Mouse (Mus musculus) C2C12 (cell line): ENCODE results near the gene Rftn1. TPM values are rescaled to one million over a fixed set of nuclear protein-coding genes. Genes with fewer than 3 reads are reported as not detected.

Experiments
- H3K27me3 ChIP-seq: one replicate; pipeline ENCODE4 v1.6.1; 2011; ENCODE audit not compliant: control insufficient read depth, insufficient read depth, insufficient read length
- H3K36me3 ChIP-seq: one replicate; pipeline ENCODE4 v1.6.1; 2011; ENCODE audit not compliant: control insufficient read depth, insufficient read depth
- H3K4me3 ChIP-seq: one replicate; pipeline ENCODE4 v1.5.1; 2011; ENCODE audit warnings: mild to moderate bottlenecking, control low read depth; ENCODE audit not compliant: poor library complexity, insufficient read depth, severe bottlenecking
- H3K79me2 ChIP-seq: one replicate; pipeline ENCODE4 v1.6.1; 2011; ENCODE audit not compliant: control insufficient read depth, insufficient read depth
- H3K79me3 ChIP-seq: one replicate; pipeline ENCODE4 v1.6.1; 2011; ENCODE audit warnings: low read depth, control low read depth
- H3ac ChIP-seq: one replicate; pipeline ENCODE3; 2011; ENCODE audit warnings: low read depth; ENCODE audit not compliant: control insufficient read depth, insufficient read length
- CEBPB ChIP-seq: IDR thresholded peaks from one replicate; pipeline ENCODE4 v1.6.1; 2011; ENCODE audit warnings: low read depth, mild to moderate bottlenecking, control low read depth, moderate library complexity
- CTCF ChIP-seq: IDR thresholded peaks from one replicate; pipeline ENCODE4 v1.5.1; 2011; ENCODE audit not compliant: control insufficient read depth, insufficient read depth, insufficient read length
- FOSL1 ChIP-seq: IDR thresholded peaks from one replicate; pipeline ENCODE4 v1.8.0; 2011; ENCODE audit warnings: mild to moderate bottlenecking, low read length; ENCODE audit not compliant: poor library complexity, insufficient read depth, severe bottlenecking
- MAX ChIP-seq: IDR thresholded peaks from one replicate; pipeline ENCODE4 v1.6.1; 2011; ENCODE audit warnings: mild to moderate bottlenecking, control low read depth
- MYOD1 ChIP-seq: IDR thresholded peaks from one replicate; pipeline ENCODE4 v1.6.1; 2011; ENCODE audit warnings: low read depth; ENCODE audit not compliant: control insufficient read depth, insufficient read length
- MYOG ChIP-seq: IDR thresholded peaks from one replicate; pipeline ENCODE4 v1.6.1; 2011; ENCODE audit not compliant: control insufficient read depth, insufficient read length; ENCODE audit errors: extremely low read depth
- USF1 ChIP-seq: IDR thresholded peaks from one replicate; pipeline ENCODE4 v1.6.1; 2011; ENCODE audit warnings: low read depth, mild to moderate bottlenecking, control low read depth, moderate library complexity
- polyA plus RNA-seq: library from polyadenylated mRNA; unstranded; fragments of >200 nt; fragmentation: generic; extraction: Trizol; gene quantifications from one replicate; pipeline ENCODE4 v1.2.1, GENCODE M21; 2012; ENCODE audit warnings: missing spikeins

The Rftn1 gene
- polyA plus RNA-seq, 1 experiment: 0.35 TPM

DNA sequence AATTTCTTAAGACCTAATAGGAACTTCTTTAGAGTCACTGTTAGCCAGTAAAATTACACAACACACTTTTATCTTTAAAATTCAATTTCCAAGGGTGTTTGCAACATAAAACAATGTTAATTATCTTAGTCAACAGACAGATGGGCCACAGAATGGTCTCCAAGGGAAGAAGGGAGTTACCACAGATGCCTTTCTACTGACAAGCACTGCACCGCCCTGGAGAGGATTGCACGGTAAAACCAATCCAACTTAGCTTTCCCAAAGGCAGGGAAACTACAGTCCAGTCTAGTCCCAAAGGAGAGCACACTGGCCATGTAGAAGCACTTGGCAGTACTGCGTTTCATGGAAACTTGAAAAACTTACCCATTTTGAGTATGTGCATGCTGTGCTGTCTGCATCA, 89.1 kb downstream of the Rftn1 start:
- Histone ChIP-seq H3K27me3 (no peaks in the 10 kb centered on the region), H3K4me3 (no peak overlapping the region), H3ac (no peak overlapping the region), H3K36me3 (no peaks in the 10 kb centered on the region), H3K79me3 (no peaks in the 10 kb centered on the region), H3K79me2 (no peaks in the 10 kb centered on the region)
- TF ChIP-seq CTCF (no peak), MYOD1 (no peak), MYOG (no peak), FOSL1 (no peak), MAX (no peak), CEBPB (no peak), USF1 (no peak)

DNA sequence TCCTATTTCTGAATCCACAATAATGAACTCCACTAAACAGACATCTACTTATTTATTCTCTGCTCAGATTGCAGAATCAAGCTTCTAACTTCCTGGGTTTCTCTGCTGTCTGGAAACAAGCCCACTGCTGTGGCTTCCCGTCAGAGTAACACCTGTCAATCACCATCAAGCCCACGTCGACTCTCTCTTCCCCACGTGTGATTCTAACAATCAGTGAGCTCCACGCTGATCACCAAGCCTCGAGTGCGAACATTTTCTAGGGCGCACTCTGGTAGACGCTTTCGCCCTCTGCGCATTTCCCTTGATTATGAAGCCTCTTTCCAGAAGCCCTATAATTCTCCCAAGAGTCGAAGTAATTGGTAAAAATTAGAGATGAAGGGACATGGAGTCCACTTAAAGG, 90.4 kb downstream of the Rftn1 start:
- no peak overlapping the region for H3K4me3 ChIP-seq
- no peaks in the 10 kb centered on the region for H3K79me2 ChIP-seq
- no peaks in the 10 kb centered on the region for H3K27me3 ChIP-seq
- H3K36me3 ChIP-seq: no peaks in the 10 kb centered on the region
- no peaks in the 10 kb centered on the region for H3K79me3 ChIP-seq
- H3ac ChIP-seq: no peak overlapping the region
- TF ChIP-seq CTCF: no peak
- TF ChIP-seq MAX: no peak
- TF ChIP-seq USF1: no peak
- TF ChIP-seq MYOD1: no peak
- TF ChIP-seq CEBPB: no peak
- TF ChIP-seq FOSL1: no peak
- TF ChIP-seq MYOG: no peak

DNA sequence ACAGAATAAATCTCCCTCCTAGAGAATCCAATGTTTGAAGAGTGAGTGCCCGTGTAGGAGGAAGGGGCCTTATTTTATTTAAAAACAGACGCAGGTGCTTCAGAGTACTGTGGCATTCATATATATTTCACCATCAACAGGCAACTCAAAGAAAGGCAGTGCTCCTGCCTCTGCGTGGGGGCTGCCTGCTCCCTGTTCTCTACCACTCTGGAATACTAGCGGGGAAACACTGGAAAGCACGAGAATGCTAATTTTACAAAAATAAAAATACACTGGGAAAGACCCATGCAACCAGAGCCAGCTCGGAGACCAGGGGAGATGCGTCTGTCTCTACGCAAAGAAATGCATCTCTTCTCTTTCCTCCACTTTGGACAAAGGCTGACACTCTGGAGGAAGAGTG, 91.1 kb downstream of the Rftn1 start:
- Histone ChIP-seq H3K4me3 (no peak overlapping the region), H3K27me3 (no peaks in the 10 kb centered on the region), H3K79me2 (no peaks in the 10 kb centered on the region), H3K36me3 (no peaks in the 10 kb centered on the region), H3K79me3 (no peaks in the 10 kb centered on the region), H3ac (no peak overlapping the region)
- TF ChIP-seq CEBPB: no peak
- no peak for TF ChIP-seq USF1
- no peak for TF ChIP-seq MAX
- no peak for TF ChIP-seq FOSL1
- no peak for TF ChIP-seq MYOG
- no peak for TF ChIP-seq MYOD1
- TF ChIP-seq CTCF: no peak

DNA sequence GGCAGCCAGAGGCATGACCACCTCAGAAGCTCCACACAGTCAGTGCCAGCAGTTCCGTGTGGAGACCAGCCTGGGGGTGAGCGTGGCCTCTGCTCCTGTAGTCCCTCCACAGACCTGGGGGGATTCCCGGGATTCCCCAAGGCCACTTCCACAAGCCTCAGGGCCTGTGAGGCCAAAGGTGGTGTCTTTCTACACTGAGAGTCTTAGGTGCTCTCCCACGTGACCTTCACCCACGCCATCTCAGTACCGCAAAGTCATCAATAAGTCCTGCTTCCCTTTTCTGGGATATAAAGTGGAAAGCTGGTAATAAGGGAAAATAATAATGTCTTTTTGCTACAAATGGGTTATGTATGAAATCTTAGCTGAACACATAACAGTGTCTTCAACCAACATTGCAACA, 92.2 kb downstream of the Rftn1 start:
- H3ac ChIP-seq: no peak overlapping the region
- TF ChIP-seq FOSL1 (no peak), CTCF (no peak), MYOG (no peak), MAX (no peak), CEBPB (no peak), USF1 (no peak), MYOD1 (no peak)
- no peaks in the 10 kb centered on the region for H3K79me3 ChIP-seq
- no peaks in the 10 kb centered on the region for H3K27me3 ChIP-seq
- H3K36me3 ChIP-seq: no peaks in the 10 kb centered on the region
- H3K4me3 ChIP-seq: no peak overlapping the region
- no peaks in the 10 kb centered on the region for H3K79me2 ChIP-seq

DNA sequence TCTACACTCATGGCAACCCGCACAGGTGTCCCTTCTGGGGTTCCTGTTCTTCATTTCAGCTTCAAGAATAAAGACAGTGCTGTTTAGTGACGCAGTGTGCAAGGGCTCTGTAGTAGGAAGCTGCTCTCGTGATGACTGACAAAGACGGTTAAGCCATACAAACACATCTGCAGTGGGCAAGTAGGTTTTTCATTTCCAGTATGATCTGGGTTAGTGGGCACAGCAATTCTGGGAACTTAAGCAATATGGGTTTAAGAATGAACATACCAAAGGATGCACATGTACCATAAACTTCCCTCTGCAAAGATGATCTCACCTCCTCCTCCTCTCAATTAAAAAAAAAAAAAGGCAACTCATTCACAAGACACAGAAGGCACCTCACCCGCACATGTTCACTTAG, 92.6 kb downstream of the Rftn1 start:
- H3K79me3 ChIP-seq: no peaks in the 10 kb centered on the region
- no peaks in the 10 kb centered on the region for H3K79me2 ChIP-seq
- no peaks in the 10 kb centered on the region for H3K27me3 ChIP-seq
- no peaks in the 10 kb centered on the region for H3K36me3 ChIP-seq
- TF ChIP-seq CEBPB: no peak
- no peak for TF ChIP-seq USF1
- no peak for TF ChIP-seq CTCF
- no peak for TF ChIP-seq MAX
- TF ChIP-seq FOSL1: no peak
- TF ChIP-seq MYOD1: no peak
- no peak for TF ChIP-seq MYOG
- no peak overlapping the region for H3K4me3 ChIP-seq
- no peak overlapping the region for H3ac ChIP-seq

DNA sequence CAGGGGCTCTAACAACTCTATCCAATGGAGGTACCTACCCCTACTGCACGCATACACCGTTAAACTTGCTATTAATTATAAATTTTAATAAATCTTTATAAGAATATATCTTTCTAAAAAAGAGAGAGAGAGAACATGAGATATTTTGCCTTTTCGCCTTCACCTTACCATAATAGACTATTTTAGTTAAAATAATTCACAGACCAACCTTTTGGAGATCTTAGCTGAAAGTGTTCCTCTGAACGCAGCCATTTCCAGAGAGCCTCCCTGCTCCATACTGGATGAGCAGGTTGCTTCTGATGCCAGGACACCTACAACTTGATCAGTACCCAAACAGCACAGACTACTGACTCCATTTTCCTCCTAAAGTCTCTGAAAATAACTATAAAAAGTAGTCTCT, 94.2 kb downstream of the Rftn1 start:
- TF ChIP-seq USF1: no peak
- TF ChIP-seq MYOG: no peak
- TF ChIP-seq FOSL1: no peak
- TF ChIP-seq MAX: no peak
- no peak for TF ChIP-seq MYOD1
- TF ChIP-seq CEBPB: no peak
- no peak for TF ChIP-seq CTCF
- Histone ChIP-seq H3K36me3 (no peaks in the 10 kb centered on the region), H3ac (no peak overlapping the region), H3K79me2 (no peaks in the 10 kb centered on the region), H3K4me3 (no peak overlapping the region), H3K79me3 (no peaks in the 10 kb centered on the region), H3K27me3 (no peaks in the 10 kb centered on the region)
